Mouse (Mus musculus) forebrain, embryonic 15.5 days (tissue): Measurements from ENCODE around the gene Nfia. TPM values are rescaled to one million over a fixed set of nuclear protein-coding genes. Genes with fewer than 3 reads are reported as not detected.

Experiments
- ATAC-seq: fragments of 200-750 bp; cut with Nextera tagmentation; replicated peaks from 2 replicates; pipeline ENCODE4 v1.8.0; 2017; ENCODE audit warnings: mild to moderate bottlenecking, moderate TSS enrichment, moderate library complexity
- H3K27ac ChIP-seq: fragments of 300-500 bp; sonication (generic); replicated peaks from 2 replicates; pipeline ENCODE4 v1.5.1; 2015; ENCODE audit warnings: mild to moderate bottlenecking, inconsistent platforms
- H3K27me3 ChIP-seq: fragments of 300-500 bp; sonication (generic); 2 replicates; pipeline ENCODE4 v1.6.1; 2015; ENCODE audit warnings: inconsistent platforms
- H3K36me3 ChIP-seq: fragments of 300-500 bp; sonication (generic); 2 replicates; pipeline ENCODE4 v1.6.1; 2015; ENCODE audit warnings: mild to moderate bottlenecking, inconsistent platforms
- H3K4me1 ChIP-seq: fragments of 300-500 bp; sonication (generic); 2 replicates; pipeline ENCODE4 v1.6.1; 2015; ENCODE audit warnings: inconsistent platforms
- H3K4me2 ChIP-seq: fragments of 300-500 bp; sonication (generic); replicated peaks from 2 replicates; pipeline ENCODE4 v1.6.1; 2015; ENCODE audit warnings: mild to moderate bottlenecking, inconsistent platforms
- H3K4me3 ChIP-seq: fragments of 300-500 bp; sonication (generic); 2 replicates; pipeline ENCODE4 v1.5.1; 2015; ENCODE audit warnings: mild to moderate bottlenecking, inconsistent platforms
- H3K9ac ChIP-seq: fragments of 300-500 bp; sonication (generic); replicated peaks from 2 replicates; pipeline ENCODE4 v1.6.1; 2015; ENCODE audit warnings: mild to moderate bottlenecking, inconsistent platforms
- H3K9me3 ChIP-seq: fragments of 300-500 bp; sonication (generic); 2 replicates; pipeline ENCODE4 v1.6.1; 2016; ENCODE audit warnings: inconsistent platforms
- WGBS: fragments of 180-500 bp; shearing (Covaris S2); methylation state at CpG from one replicate; pipeline ENCODE4 v1.1.7; 2015; ENCODE audit warnings: mixed read lengths; 5-methylcytosine and 5-hydroxymethylcytosine counted together
- polyA plus RNA-seq: library from polyadenylated mRNA; unstranded; fragments of >200 nt; fragmentation: Nextera tagmentation; extraction: Ambion mirVana; gene quantifications from 2 replicates; pipeline ENCODE4 v1.2.1, GENCODE M21; 2015

Nfia gene
- polyA plus RNA-seq, 1 experiment from 2014 or later: 98.3 TPM

GRCm38 (mm10) chr4:98085060-98085459 is 312.5 kb downstream of the Nfia start:
- H3K4me1 ChIP-seq: no peaks in the 10 kb centered on the region
- H3K4me3 ChIP-seq: no peak overlapping the region
- no peak for ATAC-seq
- H3K36me3 ChIP-seq: 0 out of 2 replicates have a peak, but pooled peaks cover 4% of the 10 kb centered on the region
- H3K27me3 ChIP-seq: no peaks in the 10 kb centered on the region
- WGBS: 82% methylated on average over 6 of the region's 6 CpGs
- H3K4me2 ChIP-seq: no peak overlapping the region
- no peak overlapping the region for H3K9ac ChIP-seq
- H3K27ac ChIP-seq: no peak overlapping the region
- H3K9me3 ChIP-seq: no peaks in the 10 kb centered on the region

- Histone ChIP-seq H3K4me3 (no peak overlapping the region), H3K36me3 (0 out of 2 replicates have a peak, but pooled peaks cover 4% of the 10 kb centered on the region), H3K4me1 (no peaks in the 10 kb centered on the region), H3K9me3 (no peaks in the 10 kb centered on the region), H3K27ac (no peak overlapping the region), H3K4me2 (no peak overlapping the region), H3K9ac (no peak overlapping the region), H3K27me3 (no peaks in the 10 kb centered on the region)
- no peak for ATAC-seq
- WGBS: 66% methylated on average over 4 of the region's 4 CpGs
Observed at GRCm38 (mm10) chr4:98086976-98087375, 314.4 kb downstream of the Nfia start.

GRCm38 (mm10) chr4:98089985-98090384 is 317.5 kb downstream of the Nfia start:
- no peak overlapping the region for H3K27ac ChIP-seq
- H3K4me1 ChIP-seq: peaks cover 6% of the 10 kb centered on the region; the same call in 1 of the 2 replicates
- WGBS: 66% methylated on average over 6 of the region's 6 CpGs
- H3K9me3 ChIP-seq: no peaks in the 10 kb centered on the region
- no peak overlapping the region for H3K9ac ChIP-seq
- ATAC-seq: no peak
- H3K27me3 ChIP-seq: no peaks in the 10 kb centered on the region
- H3K4me3 ChIP-seq: no peak overlapping the region
- H3K4me2 ChIP-seq: no peak overlapping the region
- no peaks in the 10 kb centered on the region for H3K36me3 ChIP-seq

- H3K4me1 ChIP-seq: peaks cover 6% of the 10 kb centered on the region; the same call in 1 of the 2 replicates
- H3K9me3 ChIP-seq: no peaks in the 10 kb centered on the region
- H3K4me3 ChIP-seq: no peak overlapping the region
- no peak for ATAC-seq
- H3K27ac ChIP-seq: no peak overlapping the region
- WGBS: 74% methylated on average over 3 of the region's 3 CpGs
- H3K4me2 ChIP-seq: no peak overlapping the region
- H3K36me3 ChIP-seq: no peaks in the 10 kb centered on the region
- no peak overlapping the region for H3K9ac ChIP-seq
- H3K27me3 ChIP-seq: no peaks in the 10 kb centered on the region
Observed at GRCm38 (mm10) chr4:98090586-98090985, 318.1 kb downstream of the Nfia start.

- no peaks in the 10 kb centered on the region for H3K9me3 ChIP-seq
- H3K36me3 ChIP-seq: no peaks in the 10 kb centered on the region
- no peak overlapping the region for H3K4me2 ChIP-seq
- H3K27me3 ChIP-seq: no peaks in the 10 kb centered on the region
- H3K4me3 ChIP-seq: no peak overlapping the region
- H3K4me1 ChIP-seq: peaks cover 6% of the 10 kb centered on the region; the same call in 1 of the 2 replicates
- no peak overlapping the region for H3K9ac ChIP-seq
- WGBS: 73% methylated on average over 4 of the region's 4 CpGs
- no peak overlapping the region; the same call in 1 of the 2 replicates for H3K27ac ChIP-seq
- 0 out of 2 replicates have a peak, but pooled peaks have one; percentile 27 for ATAC-seq
Observed at GRCm38 (mm10) chr4:98091368-98091827, 318.9 kb downstream of the Nfia start.

- Histone ChIP-seq H3K9me3 (no peaks in the 10 kb centered on the region), H3K4me1 (peaks cover 6% of the 10 kb centered on the region; the same call in 1 of the 2 replicates), H3K27me3 (no peaks in the 10 kb centered on the region), H3K27ac (no peak overlapping the region; the same call in 1 of the 2 replicates), H3K4me3 (no peak overlapping the region), H3K9ac (no peak overlapping the region), H3K4me2 (no peak overlapping the region), H3K36me3 (no peaks in the 10 kb centered on the region)
- no peak for ATAC-seq
- 87% methylated on average over 5 of the region's 5 CpGs for WGBS
Observed at GRCm38 (mm10) chr4:98091901-98092472, 319.5 kb downstream of the Nfia start.

GRCm38 (mm10) chr4:98094112-98094805 is 321.7 kb downstream of the Nfia start:
- Histone ChIP-seq H3K9ac (no peak overlapping the region), H3K4me1 (peaks cover 12% of the 10 kb centered on the region), H3K9me3 (no peaks in the 10 kb centered on the region), H3K36me3 (no peaks in the 10 kb centered on the region), H3K27me3 (no peaks in the 10 kb centered on the region), H3K4me3 (no peak overlapping the region), H3K27ac (no peak overlapping the region), H3K4me2 (peak overlapping the region; percentile 14; the same call in 1 of the 2 replicates)
- 22% methylated on average over 19 of the region's 19 CpGs for WGBS
- ATAC-seq: 0 out of 2 replicates have a peak, but pooled peaks have one; percentile 23

- no peaks in the 10 kb centered on the region for H3K27me3 ChIP-seq
- no peaks in the 10 kb centered on the region for H3K36me3 ChIP-seq
- WGBS: 63% methylated on average over 2 of the region's 2 CpGs
- H3K9ac ChIP-seq: no peak overlapping the region
- H3K4me1 ChIP-seq: peaks cover 20% of the 10 kb centered on the region
- H3K4me3 ChIP-seq: no peak overlapping the region
- no peak overlapping the region for H3K27ac ChIP-seq
- no peaks in the 10 kb centered on the region for H3K9me3 ChIP-seq
- no peak overlapping the region for H3K4me2 ChIP-seq
- no peak for ATAC-seq
Observed at GRCm38 (mm10) chr4:98095060-98095459, 322.5 kb downstream of the Nfia start.

- H3K4me2 ChIP-seq: no peak overlapping the region
- H3K27ac ChIP-seq: 0 out of 2 replicates have a peak overlapping the region, but pooled peaks have one; percentile 28
- H3K36me3 ChIP-seq: no peaks in the 10 kb centered on the region
- peaks cover 34% of the 10 kb centered on the region for H3K4me1 ChIP-seq
- no peak overlapping the region for H3K4me3 ChIP-seq
- H3K9me3 ChIP-seq: no peaks in the 10 kb centered on the region
- 91% methylated on average over 4 of the region's 4 CpGs for WGBS
- no peaks in the 10 kb centered on the region for H3K27me3 ChIP-seq
- no peak overlapping the region for H3K9ac ChIP-seq
- ATAC-seq: no peak
Observed at GRCm38 (mm10) chr4:98097013-98097566, 324.6 kb downstream of the Nfia start.

GRCm38 (mm10) chr4:98098663-98099062 is 326.1 kb downstream of the Nfia start:
- 40% methylated on average over 1 of the region's 1 CpGs for WGBS
- no peaks in the 10 kb centered on the region for H3K27me3 ChIP-seq
- peaks cover 49% of the 10 kb centered on the region for H3K4me1 ChIP-seq
- no peak overlapping the region for H3K9ac ChIP-seq
- no peak for ATAC-seq
- no peak overlapping the region for H3K4me2 ChIP-seq
- H3K36me3 ChIP-seq: no peaks in the 10 kb centered on the region
- H3K4me3 ChIP-seq: no peak overlapping the region
- peak overlapping the region; percentile 53 for H3K27ac ChIP-seq
- no peaks in the 10 kb centered on the region for H3K9me3 ChIP-seq

GRCm38 (mm10) chr4:98099433-98099832 is 326.9 kb downstream of the Nfia start:
- Histone ChIP-seq H3K4me3 (no peak overlapping the region), H3K36me3 (no peaks in the 10 kb centered on the region), H3K27me3 (no peaks in the 10 kb centered on the region), H3K27ac (peak overlapping the region; percentile 53), H3K9ac (no peak overlapping the region), H3K4me2 (no peak overlapping the region), H3K9me3 (no peaks in the 10 kb centered on the region), H3K4me1 (peaks cover 51% of the 10 kb centered on the region)
- 0 out of 2 replicates have a peak, but pooled peaks have one; percentile 29 for ATAC-seq
- WGBS: 16% methylated on average over 5 of the region's 5 CpGs
